Mouse (Mus musculus): Measurements from ENCODE around the gene Dnaaf2.
"Not testable (repeated sequence)": the region's sequence is repeated elsewhere in the genome, so short reads cannot be mapped to it uniquely, and the experiment has no call there.

Dnaaf2 gene

DNA sequence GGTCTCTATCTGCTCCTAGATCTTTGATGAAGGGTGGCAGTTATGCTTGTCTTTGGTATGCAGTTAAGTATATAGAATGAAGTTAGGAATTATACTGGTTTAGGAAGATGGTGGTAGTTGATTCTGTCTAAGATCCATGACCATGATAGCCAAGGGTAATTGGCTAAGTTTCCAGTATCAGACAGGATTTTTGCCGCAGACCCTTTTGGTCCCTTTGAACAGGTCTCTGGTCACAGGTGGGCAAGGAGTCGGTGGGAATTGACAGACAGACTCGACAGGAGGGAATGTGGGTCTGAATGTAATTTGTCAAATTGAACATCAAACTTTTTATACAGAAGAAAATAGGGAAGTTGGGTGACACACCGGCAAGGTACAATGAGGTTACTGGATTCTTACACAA is 34.6 kb downstream of the Dnaaf2 start:
- not testable (repeated sequence) for DNase-seq

DNA sequence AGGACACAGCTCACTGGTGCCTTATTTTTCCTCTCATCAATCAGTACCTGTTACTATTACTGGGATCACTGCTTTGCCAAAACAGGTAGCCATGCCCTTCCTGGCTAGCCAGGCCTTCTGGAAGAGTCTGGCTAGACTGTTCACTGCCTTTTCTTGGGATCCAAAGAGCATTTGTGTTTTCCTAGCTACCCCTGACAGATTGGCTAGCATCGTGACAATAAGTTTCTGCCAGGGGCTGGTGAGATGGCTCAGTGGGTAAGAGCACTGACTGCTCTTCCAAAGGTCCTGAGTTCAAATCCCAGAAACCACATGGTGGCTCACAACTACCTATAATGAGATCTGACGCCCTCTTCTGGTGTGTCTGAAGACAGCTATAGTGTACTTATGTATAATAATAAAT is 37.6 kb downstream of the Dnaaf2 start:
- not testable (repeated sequence) for DNase-seq

DNA sequence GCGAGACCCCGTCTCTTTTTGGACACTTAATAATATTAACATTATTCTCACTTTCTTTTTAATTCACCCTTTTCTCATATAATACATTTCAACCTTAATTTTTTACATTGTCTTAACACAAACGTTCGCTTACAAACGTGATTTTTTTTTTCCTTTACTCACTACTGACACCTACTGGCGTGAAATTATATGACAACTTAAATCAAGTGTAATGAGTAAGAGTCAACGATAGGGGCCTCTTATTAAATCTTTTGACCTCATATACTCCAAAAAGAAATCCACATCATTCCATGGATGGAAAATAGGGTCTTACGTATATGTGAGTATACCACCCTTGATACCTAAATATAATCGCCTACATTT is 38.7 kb downstream of the Dnaaf2 start:
- no peak for DNase-seq

DNA sequence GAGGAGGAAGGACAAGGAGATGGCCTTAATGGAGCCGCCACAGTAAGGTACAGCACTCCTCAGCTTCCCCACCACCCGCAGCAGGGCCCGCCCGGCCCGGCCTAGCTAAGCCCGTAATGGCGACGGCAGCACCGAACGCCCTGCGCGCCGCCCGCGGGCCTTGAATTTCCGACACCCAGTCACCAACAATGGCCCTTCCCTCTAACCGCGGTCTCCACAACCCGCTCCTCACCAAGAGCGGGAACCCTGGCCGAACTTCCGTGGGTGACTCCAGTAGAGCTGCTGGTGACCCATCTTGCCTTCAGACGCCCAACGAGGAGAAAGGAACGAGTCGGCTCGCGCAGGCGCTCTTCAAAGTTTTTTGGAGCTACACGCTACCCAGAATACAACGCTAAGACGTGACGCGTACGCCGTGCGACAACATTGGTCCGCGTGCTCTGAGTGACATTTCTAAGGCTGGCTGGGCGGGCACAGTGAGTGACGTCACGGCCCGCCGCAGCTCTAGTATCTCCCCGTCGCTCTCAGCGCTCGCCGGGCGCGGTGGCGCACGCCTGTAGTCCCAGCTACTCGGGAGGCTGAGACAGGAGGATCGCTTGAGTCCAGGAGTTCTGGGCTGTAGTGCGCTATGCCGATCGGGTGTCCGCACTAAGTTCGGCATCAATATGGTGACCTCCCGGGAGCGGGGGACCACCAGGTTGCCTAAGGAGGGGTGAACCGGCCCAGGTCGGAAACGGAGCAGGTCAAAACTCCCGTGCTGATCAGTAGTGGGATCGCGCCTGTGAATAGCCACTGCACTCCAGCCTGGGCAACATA is 39.3 kb downstream of the Dnaaf2 start, which contains the start of gene Rps29:
Gene Rps29 (minus strand): TSS at position 422 of the 813 bp plus-strand sequence.
- peak; percentile 95 to 96 for DNase-seq

DNA sequence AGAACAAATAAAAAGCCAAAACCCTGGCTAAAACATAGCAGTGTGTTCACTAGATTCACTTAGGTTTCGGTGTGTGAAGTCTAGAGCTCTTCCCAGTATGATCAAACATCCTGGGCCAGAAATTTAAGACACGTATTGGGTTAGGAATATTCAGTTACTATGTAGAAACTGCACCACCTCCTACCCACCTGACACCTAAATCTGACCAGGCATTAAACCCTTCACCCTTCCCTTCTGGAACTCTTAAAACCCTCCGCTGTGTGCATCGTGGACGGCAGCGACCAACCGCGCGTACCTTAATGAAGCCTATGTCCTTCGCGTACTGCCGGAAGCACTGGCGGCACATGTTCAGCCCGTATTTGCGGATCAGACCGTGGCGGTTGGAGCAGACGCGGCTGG is 39.9 kb downstream of the Dnaaf2 start:
- no peak for DNase-seq

DNA sequence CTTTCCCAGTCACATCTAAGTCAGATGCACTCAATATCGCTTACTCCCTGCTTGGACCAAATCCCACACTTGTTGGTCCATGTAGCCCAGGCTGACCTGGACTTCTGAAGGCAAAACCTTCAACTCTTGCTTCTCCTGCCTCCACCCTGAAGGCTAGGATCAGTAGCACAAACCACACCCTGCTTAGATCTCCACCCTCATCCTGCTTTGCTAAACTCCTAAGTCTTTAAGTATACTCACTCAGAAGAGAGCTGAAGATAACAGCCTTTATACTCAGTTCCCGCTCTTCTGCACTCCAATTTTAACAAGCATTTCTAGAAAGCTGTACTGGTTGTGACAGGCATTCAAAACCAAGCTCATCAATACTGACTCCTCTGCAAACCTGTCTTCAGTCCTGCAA is 41.1 kb downstream of the Dnaaf2 start:
- no peak for DNase-seq

DNA sequence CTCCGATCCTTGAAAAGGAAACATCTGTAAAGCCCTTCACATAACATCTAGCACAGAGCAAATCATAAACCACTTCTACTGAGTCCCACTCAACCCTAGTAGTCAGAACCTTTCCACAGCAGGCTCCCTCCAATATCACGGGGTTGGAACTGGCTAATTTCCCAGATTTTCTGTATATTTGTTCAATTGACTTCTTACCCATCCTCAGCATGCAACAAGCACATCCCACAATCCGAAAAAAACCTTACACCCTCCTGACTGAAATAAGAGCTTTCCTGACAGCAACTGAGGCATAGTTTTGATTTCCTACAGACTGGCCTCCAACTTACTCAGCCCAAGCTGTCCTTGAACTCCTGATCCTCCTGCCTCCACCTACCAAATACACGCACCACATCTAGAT is 41.8 kb downstream of the Dnaaf2 start:
- no peak for DNase-seq

DNA sequence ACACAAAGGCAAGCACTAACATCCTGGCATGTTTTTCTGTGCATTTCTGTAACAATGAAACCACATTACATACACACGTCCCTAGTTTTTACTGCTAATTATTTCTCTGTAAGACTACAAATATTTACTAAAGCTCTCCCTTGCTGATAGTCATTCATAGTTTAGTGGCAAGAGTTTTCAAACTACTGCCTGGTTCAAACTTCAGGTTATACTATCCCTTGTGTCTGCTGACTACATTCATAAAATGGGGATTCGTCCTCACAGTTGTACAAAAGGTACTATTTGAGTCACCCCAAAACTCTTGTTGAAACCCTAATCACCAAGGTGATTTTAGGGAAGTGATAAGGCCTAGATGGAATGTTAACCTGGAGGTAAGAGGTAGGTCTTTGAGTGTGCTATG is 42.3 kb downstream of the Dnaaf2 start:
- no peak for DNase-seq

DNA sequence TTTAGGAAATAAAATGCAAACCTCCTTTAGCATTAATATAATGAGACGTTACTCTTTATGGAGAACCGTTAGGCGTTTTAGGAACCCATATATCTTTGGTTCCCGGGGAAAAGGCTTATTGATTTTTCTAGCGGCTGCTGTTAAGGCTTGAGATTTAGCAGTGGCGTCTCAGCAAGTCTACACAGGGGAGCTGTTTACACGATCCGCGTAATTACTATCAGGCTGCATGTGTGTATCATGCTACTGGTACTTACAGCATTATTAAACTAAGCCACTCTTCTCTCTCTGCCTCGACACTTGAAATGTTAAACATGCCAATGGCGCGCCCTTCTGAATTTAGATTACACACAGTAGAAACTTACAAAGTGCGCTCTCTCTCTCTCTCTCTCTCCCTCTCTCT is 48.2 kb downstream of the Dnaaf2 start:
- DNase-seq, result no peak

DNA sequence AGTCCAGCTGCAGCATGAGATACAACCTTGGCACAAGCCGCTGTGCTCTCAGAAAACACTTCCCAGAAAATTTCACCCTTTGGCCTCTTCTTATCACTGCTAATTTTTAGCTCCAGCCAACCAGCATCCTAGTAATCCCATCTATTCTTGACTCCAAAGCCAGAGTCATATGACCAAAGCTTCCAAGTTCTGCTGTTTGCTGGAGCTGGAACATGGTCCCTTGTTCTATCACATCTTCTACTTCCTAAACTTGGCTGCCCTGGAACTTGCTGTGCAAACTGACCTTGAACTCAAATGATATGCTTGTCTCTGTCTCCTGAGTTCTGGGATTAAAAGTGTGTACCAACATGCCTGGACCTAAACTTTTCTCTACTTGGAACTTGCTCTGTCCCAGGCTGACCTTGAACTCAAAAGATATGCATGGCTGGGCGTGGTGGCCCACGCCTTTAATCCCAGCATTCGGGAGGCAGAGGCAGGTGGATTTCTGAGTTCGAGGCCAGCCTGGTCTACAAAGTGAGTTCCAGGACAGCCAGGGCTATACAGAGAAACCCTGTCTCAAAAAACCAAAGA is 51.0 kb downstream of the Dnaaf2 start:
- DNase-seq, result no peak

DNA sequence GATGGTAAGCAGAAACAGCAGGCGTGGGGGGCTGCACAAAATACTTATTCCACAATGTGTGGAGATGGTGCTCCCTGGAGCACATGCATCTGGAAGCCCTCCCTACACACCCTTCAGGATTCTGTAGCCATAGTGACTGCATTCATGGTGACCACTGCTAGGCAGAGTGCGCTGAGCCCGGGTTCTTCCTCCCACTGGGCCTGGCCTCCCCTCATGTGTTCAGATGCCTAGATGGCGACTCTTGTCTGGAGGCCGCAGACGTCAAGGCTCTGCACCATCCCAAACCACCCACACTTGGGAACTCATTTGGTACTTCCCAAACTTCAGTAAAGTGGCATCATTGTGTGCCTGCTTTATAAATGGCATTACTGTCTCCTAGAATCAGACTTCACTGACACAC is 54.8 kb downstream of the Dnaaf2 start:
- no peak for DNase-seq

DNA sequence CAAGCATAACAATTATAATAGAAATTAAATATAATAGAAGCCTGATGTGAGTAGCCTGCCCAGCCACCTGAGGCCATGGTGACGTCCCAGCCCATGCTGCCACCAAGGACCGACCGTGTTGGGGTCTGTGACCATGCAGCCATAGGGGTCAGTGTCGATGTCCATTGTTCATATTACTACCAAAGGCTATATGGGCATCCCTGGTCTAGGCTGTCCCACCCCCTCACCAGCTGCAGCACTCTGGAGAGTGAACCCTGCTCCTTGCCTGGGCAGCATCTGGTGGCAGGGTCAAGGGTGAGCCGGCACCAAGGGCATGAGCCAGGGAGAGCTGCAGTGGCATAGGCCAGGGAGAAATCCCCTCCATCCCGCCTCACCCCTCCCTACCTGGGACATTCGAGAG is 58.4 kb downstream of the Dnaaf2 start:
- no peak for DNase-seq

DNA sequence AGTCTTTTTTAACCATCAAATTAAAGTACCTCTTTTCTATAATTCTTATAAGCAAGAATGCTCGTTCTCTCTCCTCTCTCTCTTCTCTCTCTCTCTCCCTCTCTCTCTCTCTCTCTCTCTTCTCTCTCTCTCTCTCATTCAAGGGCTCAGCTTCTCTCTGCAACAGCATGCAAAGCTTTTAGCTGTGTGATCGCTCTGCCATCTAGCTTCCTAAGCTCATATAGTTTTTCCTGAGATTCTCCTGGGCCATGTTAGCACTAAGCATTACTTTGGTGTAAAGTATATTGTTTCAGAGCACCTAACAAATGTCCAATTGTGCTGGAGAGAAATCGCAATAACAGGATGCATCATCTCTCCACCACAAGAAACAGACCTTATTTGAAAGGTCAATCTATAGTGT is 59.0 kb downstream of the Dnaaf2 start:
- no peak for DNase-seq

Data from thymus, adult 18-20 months (tissue).